ENCODE assay signal across 8 mouse cellular contexts in genomic region chr5:123572357-123573186, GRCm38 (mm10). TPM values are rescaled to one million over a fixed set of nuclear protein-coding genes. Genes with fewer than 3 reads are reported as not detected.
DNase-seq lines count a peak whose midpoint lies in the region; ATAC-seq and TF ChIP-seq lines count a peak whose summit lies in the region.

Gene Vps33a (minus strand): TSS chr5:123573038.

- peak within 1 kb of the TSS; percentile 81 for H3K9ac ChIP-seq in ES-E14 (ENCODE audit: insufficient read depth, low read depth, low read length, poor library complexity, severe bottlenecking)
- H3K9ac ChIP-seq in forebrain, embryonic 15.5 days (replicated peaks): peak within 1 kb of the TSS; percentile 82

- no peaks in the 10 kb centered on the region for H3K9me3 ChIP-seq in ES-E14 (ENCODE audit: control insufficient read depth, insufficient read depth, low read depth, low read length)
- no peaks in the 10 kb centered on the region for H3K9me3 ChIP-seq in forebrain, embryonic 15.5 days

- in situ Hi-C loops in ES-E14 (cut with MboI; ENCODE audit: low sequenced_read_pairs in 2 of 2, unreplicated experiment in 2 of 2): no loop called here

- H3K27me3 ChIP-seq in forebrain, embryonic 15.5 days: no peaks in the 10 kb centered on the region

- no peak for TF ChIP-seq CTCF in lung, adult 2 months (IDR thresholded peaks at IDR 0.05; ENCODE audit: insufficient read depth, low read length)

- peak within 1 kb of the TSS; percentile 71 for H3K4me2 ChIP-seq in forebrain, embryonic 15.5 days (replicated peaks)

- under 1% methylated on average over 54 of the region's 54 CpGs for WGBS in forebrain, embryonic 15.5 days
- under 1% methylated on average over 54 of the region's 54 CpGs for WGBS in lung, adult 2 months

- intact Hi-C loops in heart, postnatal 25 days (cut with DNase I): no loop called here

- TF ChIP-seq POLR2A in lung, adult 2 months (IDR thresholded peaks at IDR 0.05; ENCODE audit: borderline replicate concordance, extremely low read depth, low read depth, low read length): peak; percentile 93

- H3K4me1 ChIP-seq in ES-E14 (ENCODE audit: control insufficient read depth in 2 of 2, insufficient read depth in 2 of 2, low read length in 2 of 2, poor library complexity in 1 of 2): 0 out of 4 replicates have a peak, but pooled peaks cover 3% of the 10 kb centered on the region in 2 experiments
- peaks cover 12% of the 10 kb centered on the region for H3K4me1 ChIP-seq in forebrain, embryonic 15.5 days
- peaks cover 4% of the 10 kb centered on the region; the same call in 1 of the 2 replicates for H3K4me1 ChIP-seq in lung, adult 2 months (ENCODE audit: control insufficient read depth, insufficient read depth, low read length)

- H3K36me3 ChIP-seq in ES-E14 (ENCODE audit: control insufficient read depth, insufficient read depth, low read length, poor library complexity, severe bottlenecking): peaks cover 7% of the 10 kb centered on the region; the same call in 1 of the 2 replicates
- H3K36me3 ChIP-seq in forebrain, embryonic 15.5 days: peaks cover 21% of the 10 kb centered on the region

- peak within 1 kb of the TSS; percentile 76 to 78 for H3K4me3 ChIP-seq in ES-E14 (ENCODE audit: insufficient read depth in 1 of 2, low read depth in 1 of 2, low read length in 2 of 2, poor library complexity in 1 of 2, severe bottlenecking in 1 of 2)
- peak within 1 kb of the TSS; percentile 94 for H3K4me3 ChIP-seq in forebrain, embryonic 15.5 days
- peak within 1 kb of the TSS; percentile 98 for H3K4me3 ChIP-seq in lung, adult 2 months (replicated peaks; ENCODE audit: extremely low read depth, low read depth, low read length)

- ATAC-seq in forebrain, embryonic 15.5 days (replicated peaks): peak; percentile 94
- ATAC-seq in neutrophil, adult 5-6 weeks (ENCODE audit: extremely low read depth, insufficient number of reproducible peaks, low FRiP score, poor library complexity, severe bottlenecking): peak; percentile 96

- H3K27ac ChIP-seq in ES-E14 (ENCODE audit: insufficient read depth, low read depth, low read length, poor library complexity, severe bottlenecking): no peak within 1 kb of the TSS
- peak within 1 kb of the TSS; percentile 80 for H3K27ac ChIP-seq in forebrain, embryonic 15.5 days (replicated peaks)

- peak; percentile 98 for DNase-seq in ES-E14 (ENCODE audit: low read depth, low spot score)
- peak; percentile 98 for DNase-seq in cerebellum, adult 11-12 months
- peak; percentile 94 for DNase-seq in heart, postnatal 25 days (ENCODE audit: low spot score)
- peak; percentile 96 to 99 for DNase-seq in layer of hippocampus, adult 18-20 months (ENCODE audit: low spot score in 2 of 2)
- DNase-seq in lung, adult 2 months: peak; percentile 93
- DNase-seq in thymus, adult 18-20 months: peak; percentile 95 to 97

TF ChIP-seq in ES-E14, 5 proteins besides CTCF, POLR2A, EP300 and RAD21:
- no peak for TF ChIP-seq CHD2 (IDR thresholded peaks at IDR 0.05; ENCODE audit: low read depth, low read length)
- peak; percentile 77 for TF ChIP-seq HCFC1 (IDR thresholded peaks at IDR 0.05; ENCODE audit: borderline replicate concordance, insufficient read depth, low read length)

RNA-seq across cellular contexts. Expression of gene Vps33a, which starts in this region (rescaled TPM):
- total RNA-seq in ES-E14 (2012; rRNA removed): 23.0 and 24.3 TPM in 2 replicates
- polyA plus RNA-seq in forebrain, embryonic 15.5 days (2015; fragmentation: Nextera tagmentation; extraction: Ambion mirVana): 41.2 and 42.3 TPM in 2 replicates
- 10 to 100 TPM; 24.8 to 34.0 TPM for total RNA-seq in heart, postnatal 25 days (2021)
- total RNA-seq in layer of hippocampus, adult 18-20 months (2021): 10 to 100 TPM; 93.0 to 96.5 TPM
- polyA plus RNA-seq in lung, adult 2 months (2012; rRNA removed): 12.9 and 15.9 TPM in 2 replicates
- total RNA-seq in neutrophil, adult 5-6 weeks (2017): 25.3 and 28.9 TPM in 2 replicates
